Mouse (Mus musculus) stomach, embryonic 14.5 days (tissue): Measurements from ENCODE around the gene Atxn1. TPM values are rescaled to one million over a fixed set of nuclear protein-coding genes. Genes with fewer than 3 reads are reported as not detected.
A peak's percentile ranks its signal among the peaks of the same experiment; 100 is the strongest.

Experiments used
- ATAC-seq: fragments of 200-750 bp; cut with Nextera tagmentation; 2 replicates; pipeline ENCODE4 v1.8.0; 2017; ENCODE audit warnings: low read depth, moderate TSS enrichment; ENCODE audit not compliant: insufficient number of reproducible peaks, insufficient read depth, low FRiP score
- H3K27ac ChIP-seq: fragments of 300-500 bp; sonication (generic); 2 replicates; pipeline ENCODE4 v1.5.1; 2014; ENCODE audit warnings: mild to moderate bottlenecking, low read length, moderate library complexity, mixed read lengths
- H3K27me3 ChIP-seq: fragments of 300-500 bp; sonication (generic); 2 replicates; pipeline ENCODE4 v1.6.1; 2014; ENCODE audit warnings: low read length, control low read depth, mixed read lengths; ENCODE audit not compliant: control insufficient read depth, insufficient read depth
- H3K36me3 ChIP-seq: fragments of 300-500 bp; sonication (generic); 2 replicates; pipeline ENCODE4 v1.6.1; 2014; ENCODE audit warnings: mild to moderate bottlenecking, control low read depth, low read length, moderate library complexity, mixed read lengths; ENCODE audit not compliant: control insufficient read depth, insufficient read depth
- H3K4me1 ChIP-seq: fragments of 300-500 bp; sonication (generic); 2 replicates; pipeline ENCODE4 v1.6.1; 2014; ENCODE audit warnings: low read length, control low read depth, mixed read lengths; ENCODE audit not compliant: control insufficient read depth, insufficient read depth
- H3K4me2 ChIP-seq: fragments of 300-500 bp; sonication (generic); replicated peaks from 2 replicates; pipeline ENCODE4 v1.6.1; 2014; ENCODE audit warnings: low read depth, low read length, control low read depth
- H3K4me3 ChIP-seq: fragments of 300-500 bp; sonication (generic); 2 replicates; pipeline ENCODE4 v1.5.1; 2014; ENCODE audit warnings: low read depth, low read length, control low read depth
- H3K9ac ChIP-seq: fragments of 300-500 bp; sonication (generic); replicated peaks from 2 replicates; pipeline ENCODE4 v1.6.1; 2014; ENCODE audit warnings: low read depth, mild to moderate bottlenecking, control low read depth, low read length, moderate library complexity, mixed read lengths
- H3K9me3 ChIP-seq: fragments of 300-500 bp; sonication (generic); 2 replicates; pipeline ENCODE4 v1.6.1; 2016; ENCODE audit warnings: low read depth, low read length, control low read depth; ENCODE audit not compliant: control insufficient read depth
- WGBS: fragments of 180-500 bp; shearing (Covaris S2); extraction: QIAGEN DNeasy Blood & Tissue Kit; methylation state at CpG from one replicate; pipeline ENCODE4 v1.1.7; 2014; 5-methylcytosine and 5-hydroxymethylcytosine counted together
- polyA plus RNA-seq: library from polyadenylated mRNA; unstranded; fragments of >200 nt; fragmentation: Nextera tagmentation; extraction: Ambion mirVana; gene quantifications from 2 replicates; pipeline ENCODE4 v1.2.1, GENCODE M21; 2014

Gene Atxn1
- polyA plus RNA-seq, 1 experiment from 2014 or later, result 6.5 TPM

DNA sequence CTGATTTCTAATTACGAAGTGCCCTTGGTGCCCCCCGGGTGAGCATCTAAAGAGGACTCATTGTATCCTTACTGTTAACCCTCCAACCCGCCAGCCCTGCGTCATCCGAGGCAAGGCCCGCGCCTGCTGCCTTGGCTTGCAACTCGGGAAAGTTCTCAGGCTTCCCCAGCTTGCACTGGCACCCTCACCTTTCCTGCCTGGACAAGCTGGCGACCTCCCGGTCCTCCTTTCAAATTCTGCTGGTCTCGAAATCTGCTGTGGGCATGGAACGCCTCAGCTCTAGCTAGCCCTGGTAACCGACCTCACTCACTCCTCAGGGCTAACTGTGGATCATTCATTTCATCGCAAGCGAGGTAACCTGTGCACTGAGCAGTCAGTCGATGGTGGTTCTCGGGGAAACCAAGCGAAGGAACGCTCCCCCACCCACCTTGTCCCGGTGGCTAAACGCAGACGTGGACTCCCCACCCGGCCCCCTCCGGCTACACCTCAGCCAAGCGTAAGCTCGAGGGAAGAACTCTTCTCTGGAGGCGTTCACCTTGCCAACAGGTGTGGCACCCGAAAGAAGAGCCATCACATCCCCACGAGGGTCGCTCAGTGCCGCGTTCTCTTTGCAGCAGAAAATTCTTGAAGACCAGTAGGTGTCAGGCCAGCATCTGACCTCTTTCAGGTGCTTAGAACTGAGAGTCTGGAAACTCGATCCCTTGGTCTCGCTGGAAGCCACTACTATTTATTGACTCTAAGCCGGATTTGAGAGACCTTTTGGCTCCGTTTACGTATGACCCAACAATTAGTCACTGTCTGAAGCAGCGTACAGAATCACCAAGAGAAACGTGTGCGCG is 1.0 kb upstream of the Atxn1 start:
- H3K4me3 ChIP-seq, result peak overlapping the region; percentile 93
- H3K36me3 ChIP-seq, result no peaks in the 10 kb centered on the region
- WGBS, result under 1% methylated on average over 41 of the region's 41 CpGs
- H3K9ac ChIP-seq, result peak overlapping the region; percentile 95; the same call in 1 of the 2 replicates
- peak overlapping the region; percentile 95 for H3K27ac ChIP-seq
- H3K4me2 ChIP-seq, result peak overlapping the region; percentile 88
- H3K27me3 ChIP-seq, result no peaks in the 10 kb centered on the region
- no peaks in the 10 kb centered on the region for H3K9me3 ChIP-seq
- peak; percentile 3; the same call in 1 of the 2 replicates for ATAC-seq
- H3K4me1 ChIP-seq, result peaks cover 16% of the 10 kb centered on the region; the same call in 1 of the 2 replicates

DNA sequence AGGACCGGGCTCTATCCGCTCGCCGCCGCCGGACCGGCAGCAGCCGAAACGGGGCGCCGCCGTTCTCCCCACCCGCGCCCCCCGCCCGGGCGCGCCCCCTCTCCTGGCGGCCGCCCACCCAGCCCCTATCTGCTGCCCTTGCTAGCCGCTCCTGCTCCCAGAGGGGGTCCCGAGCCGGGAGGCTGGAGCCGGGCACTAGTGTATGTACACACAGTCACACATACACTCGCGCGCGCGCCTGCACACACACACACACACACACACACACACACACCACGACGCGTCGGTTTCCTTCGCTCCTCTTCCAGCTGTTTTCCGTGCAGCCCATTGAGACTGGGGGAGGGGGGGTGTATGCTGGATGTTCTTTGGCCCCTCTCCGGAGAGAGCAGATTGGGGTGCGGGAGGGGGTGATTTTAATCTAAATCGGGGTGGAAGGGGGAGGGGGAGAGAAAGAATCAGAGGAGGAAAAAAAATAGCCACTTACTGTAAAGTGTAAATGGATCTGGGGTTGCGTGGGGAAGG is 416 bp downstream of the Atxn1 start:
- H3K27me3 ChIP-seq, result no peaks in the 10 kb centered on the region
- peak overlapping the region; percentile 88 for H3K4me2 ChIP-seq
- H3K4me3 ChIP-seq, result peak overlapping the region; percentile 93
- peak overlapping the region; percentile 95 for H3K27ac ChIP-seq
- H3K36me3 ChIP-seq, result no peaks in the 10 kb centered on the region
- H3K9me3 ChIP-seq, result no peaks in the 10 kb centered on the region
- peak overlapping the region; percentile 95 for H3K9ac ChIP-seq
- WGBS, result under 1% methylated on average over 21 of the region's 39 CpGs
- H3K4me1 ChIP-seq, result peaks cover 20% of the 10 kb centered on the region; the same call in 1 of the 2 replicates
- peak; percentile 28; the same call in 1 of the 2 replicates for ATAC-seq

DNA sequence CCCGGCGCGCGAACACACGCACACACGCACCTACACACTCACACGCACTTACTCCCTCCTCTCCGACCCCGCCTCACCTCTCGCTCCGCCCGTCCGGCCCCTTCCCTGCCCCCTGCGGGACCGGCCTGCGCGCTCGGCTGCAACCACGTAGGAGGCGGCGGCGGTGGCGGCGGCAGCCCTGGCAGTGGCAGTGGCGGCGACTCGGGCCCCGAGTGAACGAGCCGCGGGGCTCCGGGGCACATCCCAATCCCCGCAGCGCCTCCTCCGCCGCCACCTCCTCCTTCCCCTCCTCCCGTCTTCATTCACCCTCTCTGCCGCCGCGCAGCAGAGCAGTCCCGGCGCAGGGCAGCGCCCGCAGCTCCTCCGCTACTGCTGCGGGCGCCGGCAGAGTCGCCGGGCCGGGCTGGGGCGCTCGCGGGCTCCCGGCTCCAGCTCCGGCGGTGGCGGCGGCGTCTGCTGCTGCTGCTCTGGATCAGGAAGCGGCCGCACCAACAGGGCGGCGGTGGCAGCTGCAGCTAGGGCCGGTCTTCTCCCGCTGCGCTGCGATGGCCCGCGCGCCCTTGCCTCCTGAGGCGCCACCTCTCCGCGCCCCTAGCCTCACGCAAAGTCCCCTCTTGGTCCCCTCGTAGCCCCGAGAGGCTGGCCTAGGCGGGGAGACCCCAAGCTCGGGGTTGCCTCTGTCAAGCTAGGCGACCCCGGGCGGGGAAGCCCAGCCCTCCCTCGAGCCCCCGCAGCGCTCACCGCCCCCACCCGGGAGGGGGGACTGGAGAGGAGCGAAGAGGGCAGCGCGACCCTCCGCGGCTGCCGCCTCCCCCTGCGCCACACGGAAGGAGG is 1.1 kb downstream of the Atxn1 start:
- WGBS, result under 1% methylated on average over 92 of the region's 95 CpGs
- ATAC-seq, result peak; percentile 54
- Histone ChIP-seq H3K36me3 (no peaks in the 10 kb centered on the region), H3K9me3 (no peaks in the 10 kb centered on the region), H3K27ac (peak overlapping the region; percentile 95), H3K4me3 (peak overlapping the region; percentile 93), H3K4me2 (peak overlapping the region; percentile 88), H3K9ac (peak overlapping the region; percentile 95), H3K27me3 (no peaks in the 10 kb centered on the region), H3K4me1 (peaks cover 20% of the 10 kb centered on the region; the same call in 1 of the 2 replicates)

DNA sequence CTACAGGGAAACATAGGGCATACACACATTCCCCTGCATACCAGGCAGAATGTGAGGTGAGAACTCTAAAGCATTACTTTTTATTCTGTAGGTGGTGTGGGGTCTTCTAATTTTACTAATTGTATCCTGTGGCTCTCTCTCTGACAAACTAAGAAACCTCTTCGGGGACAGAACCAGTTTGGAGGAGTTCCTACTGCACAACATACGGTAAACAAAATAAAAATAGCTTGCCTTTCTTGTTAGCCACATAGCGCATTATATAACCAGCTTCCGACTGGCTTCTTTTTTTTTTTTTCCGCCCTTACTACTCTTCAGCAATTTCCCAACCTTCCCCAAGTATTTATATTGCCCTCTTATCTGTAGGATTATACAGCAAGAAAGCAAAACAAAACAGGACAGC is 2.0 kb downstream of the Atxn1 start:
- Histone ChIP-seq H3K9ac (peak overlapping the region; percentile 95; the same call in 1 of the 2 replicates), H3K4me3 (peak overlapping the region; percentile 93), H3K36me3 (no peaks in the 10 kb centered on the region), H3K27me3 (no peaks in the 10 kb centered on the region), H3K27ac (no peak overlapping the region), H3K9me3 (no peaks in the 10 kb centered on the region), H3K4me2 (peak overlapping the region; percentile 88), H3K4me1 (peaks cover 23% of the 10 kb centered on the region; the same call in 1 of the 2 replicates)
- no peak for ATAC-seq
- 8% methylated on average over 5 of the region's 5 CpGs for WGBS

DNA sequence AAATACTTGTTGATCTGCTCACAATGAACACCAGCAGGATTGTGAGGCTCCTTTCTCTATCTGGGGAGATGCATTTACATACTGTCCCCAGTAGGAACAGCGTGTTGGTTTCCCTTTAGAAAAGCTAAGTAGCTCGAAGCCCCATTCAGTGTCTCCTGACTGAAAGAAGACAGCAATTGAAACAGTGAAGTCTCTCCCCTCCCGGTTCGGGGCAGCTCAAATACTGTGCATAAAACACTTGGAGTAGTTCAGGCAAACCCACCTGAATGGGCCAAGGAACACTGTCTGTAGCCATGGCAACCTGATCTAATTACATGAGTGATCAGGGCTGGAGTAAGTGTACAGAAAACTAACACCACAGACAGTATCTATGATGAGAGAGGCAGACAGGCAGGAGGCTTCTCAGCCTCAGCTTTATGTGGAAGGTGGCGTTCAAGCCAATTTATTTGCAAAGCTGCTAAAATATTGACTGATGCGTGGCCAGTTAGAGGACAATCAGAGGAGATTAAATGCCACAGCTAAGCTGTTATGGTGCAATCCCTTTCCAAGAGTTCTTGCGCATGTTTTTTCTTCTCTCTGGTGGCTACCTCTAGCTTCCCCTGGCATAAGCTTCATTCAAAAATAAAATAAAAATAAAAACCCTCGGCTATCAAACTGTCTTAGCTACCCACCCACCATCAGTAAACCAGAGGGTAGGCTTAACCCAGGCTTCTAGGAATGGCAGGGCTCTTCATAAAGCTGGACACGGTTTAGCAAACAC is 2.8 kb downstream of the Atxn1 start:
- 29% methylated on average over 9 of the region's 9 CpGs for WGBS
- H3K27ac ChIP-seq, result no peak overlapping the region
- peaks cover 23% of the 10 kb centered on the region; the same call in 1 of the 2 replicates for H3K4me1 ChIP-seq
- no peaks in the 10 kb centered on the region for H3K9me3 ChIP-seq
- H3K9ac ChIP-seq, result no peak overlapping the region
- H3K4me2 ChIP-seq, result peak overlapping the region; percentile 88; the same call in 1 of the 2 replicates
- H3K4me3 ChIP-seq, result no peak overlapping the region; the same call in 1 of the 2 replicates
- H3K27me3 ChIP-seq, result no peaks in the 10 kb centered on the region
- H3K36me3 ChIP-seq, result no peaks in the 10 kb centered on the region
- ATAC-seq, result no peak

DNA sequence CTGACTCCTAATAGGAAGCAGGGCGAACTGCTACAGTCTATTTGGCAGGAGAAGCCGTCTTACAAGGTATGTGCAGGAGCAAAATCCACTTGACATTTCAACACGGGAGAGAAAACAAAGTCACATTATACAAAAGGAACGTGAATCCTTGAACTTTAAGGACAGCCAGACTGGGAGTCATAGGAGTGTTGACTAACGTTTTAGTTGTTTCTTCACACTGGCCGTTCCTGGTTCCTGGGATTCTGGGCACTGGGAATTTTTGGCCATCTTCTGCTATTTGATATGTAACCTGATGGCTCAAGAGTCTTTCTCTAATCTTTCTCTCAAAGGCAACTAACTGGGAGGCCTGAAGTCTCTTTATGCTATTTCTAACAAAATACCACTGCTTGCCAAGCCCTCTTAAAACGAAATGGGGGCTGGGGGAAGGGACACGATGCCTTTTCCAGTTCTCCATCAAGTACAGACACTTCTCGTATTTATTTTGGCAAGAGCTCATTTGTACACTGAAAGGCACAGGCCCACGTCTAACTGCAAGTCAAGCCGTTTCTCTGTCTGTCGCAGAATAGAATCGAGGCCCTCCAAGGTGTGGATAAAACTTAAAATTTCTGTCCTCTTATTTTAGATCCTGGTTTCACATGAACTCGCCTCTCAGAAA is 4.4 kb downstream of the Atxn1 start:
- Histone ChIP-seq H3K27ac (no peak overlapping the region), H3K27me3 (no peaks in the 10 kb centered on the region), H3K9ac (no peak overlapping the region), H3K9me3 (no peaks in the 10 kb centered on the region), H3K4me1 (peaks cover 19% of the 10 kb centered on the region; the same call in 1 of the 2 replicates), H3K36me3 (no peaks in the 10 kb centered on the region), H3K4me3 (no peak overlapping the region), H3K4me2 (no peak overlapping the region)
- ATAC-seq, result no peak
- 50% methylated on average over 14 of the region's 14 CpGs for WGBS

DNA sequence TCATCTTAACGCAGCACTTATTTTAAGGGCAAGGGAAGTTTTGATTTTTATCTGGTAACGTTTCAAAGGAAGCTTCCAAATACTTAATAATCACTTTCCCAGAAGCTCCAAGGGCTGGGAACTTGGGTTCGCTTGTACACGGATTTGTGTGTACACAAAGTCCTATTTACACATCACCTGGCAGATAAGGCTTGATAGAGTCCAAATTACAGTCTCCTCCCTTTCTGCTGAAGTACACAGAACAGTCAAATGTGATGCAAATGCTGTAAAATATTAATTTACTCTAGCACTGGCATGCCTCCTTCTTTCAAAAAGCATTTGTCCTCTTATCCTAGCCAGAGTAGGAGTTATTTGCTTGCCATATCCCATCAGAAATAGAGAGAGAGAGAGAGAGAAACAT is 6.5 kb downstream of the Atxn1 start:
- Histone ChIP-seq H3K9me3 (no peaks in the 10 kb centered on the region), H3K4me1 (peaks cover 19% of the 10 kb centered on the region; the same call in 1 of the 2 replicates), H3K27ac (no peak overlapping the region), H3K4me2 (no peak overlapping the region), H3K36me3 (no peaks in the 10 kb centered on the region; the same call in 1 of the 2 replicates), H3K9ac (no peak overlapping the region), H3K4me3 (no peak overlapping the region), H3K27me3 (no peaks in the 10 kb centered on the region)
- no peak for ATAC-seq
- WGBS, result 41% methylated on average over 4 of the region's 4 CpGs
